Mouse (Mus musculus): ENCODE measurements around the gene Egfem1. TPM values are rescaled to one million over a fixed set of nuclear protein-coding genes. Genes with fewer than 3 reads are reported as not detected.

The Egfem1 gene
- total RNA-seq (2012; rRNA removed) = not detected in 2 replicates
- not detected in 2 replicates for total RNA-seq (2014; rRNA removed)
- not detected in 2 replicates for polyA plus RNA-seq (2012; ENCODE audit: insufficient read length, low read depth)

GRCm38 (mm10) chr3:29081952-29082295 lies at the start of gene Egfem1:
TSS of gene Egfem1 (plus strand) at chr3:29082023.
- H3K27ac ChIP-seq (ENCODE audit: insufficient read depth, low read depth) = no peak within 1 kb of the TSS
- H3K4me1 ChIP-seq (ENCODE audit: control insufficient read depth in 1 of 2, insufficient read depth in 2 of 2) = no peaks in the 10 kb centered on the region
- no peak within 1 kb of the TSS for H3K9ac ChIP-seq (ENCODE audit: insufficient read depth, low read depth)
- no peak within 1 kb of the TSS for H3K4me3 ChIP-seq (replicated peaks in 1 of 3; ENCODE audit: low read depth in 2 of 3, low read length in 2 of 3, poor library complexity in 1 of 3)
- no peaks in the 10 kb centered on the region for H3K27me3 ChIP-seq (replicated peaks)
- no peak within 1 kb of the TSS for H3K4me2 ChIP-seq (ENCODE audit: insufficient read depth, low read depth, poor library complexity, severe bottlenecking)
- H3K9me3 ChIP-seq (replicated peaks; ENCODE audit: low read length) = peaks cover 57% of the 10 kb centered on the region
- dilution Hi-C loops (cut with MboI; ENCODE audit: extremely low pct_ligation_motif_present, extremely low pct_unique_long_range_greater_than_20kb, low sequenced_read_pairs) = no loop called here
- H3K79me2 ChIP-seq (replicated peaks; ENCODE audit: control insufficient read depth, extremely low read depth, insufficient read depth, poor library complexity, severe bottlenecking) = no peaks in the 10 kb centered on the region
- no peaks in the 10 kb centered on the region for H3K36me3 ChIP-seq (replicated peaks in 1 of 2; ENCODE audit: control insufficient read depth in 1 of 2, insufficient read depth in 1 of 2, low read length in 1 of 2)
- in situ Hi-C loops (cut with MboI; ENCODE audit: low pct_ligation_motif_present, low pct_unique_long_range_greater_than_20kb, low sequenced_read_pairs) = no loop called here
- TF ChIP-seq ZKSCAN1 (IDR thresholded peaks at IDR 0.05; ENCODE audit: borderline replicate concordance, low read depth, low read length) = no peak
- no peak for TF ChIP-seq RCOR1 (conservative IDR thresholded peaks at IDR 0.05; ENCODE audit: low read depth, low read length)
- TF ChIP-seq MXI1 (IDR thresholded peaks at IDR 0.05; ENCODE audit: low read depth, low read length) = no peak
- TF ChIP-seq E2F4 (IDR thresholded peaks at IDR 0.05; ENCODE audit: insufficient replicate concordance, low read depth, low read length) = no peak
- no peak for DNase-seq (ENCODE audit: extremely low read depth)

GRCm38 (mm10) chr3:29033107-29033506 lies 48.7 kb upstream of the Egfem1 start:
- H3K4me3 ChIP-seq (replicated peaks in 1 of 3; ENCODE audit: low read depth in 2 of 3, low read length in 2 of 3, poor library complexity in 1 of 3) = no peak overlapping the region
- peaks cover 52% of the 10 kb centered on the region for H3K9me3 ChIP-seq (replicated peaks; ENCODE audit: low read length)
- dilution Hi-C loops (cut with MboI; ENCODE audit: extremely low pct_ligation_motif_present, extremely low pct_unique_long_range_greater_than_20kb, low sequenced_read_pairs) = no loop called here
- H3K27me3 ChIP-seq (replicated peaks) = no peaks in the 10 kb centered on the region
- H3K4me2 ChIP-seq (ENCODE audit: insufficient read depth, low read depth, poor library complexity, severe bottlenecking) = no peak overlapping the region
- no peaks in the 10 kb centered on the region for H3K36me3 ChIP-seq (replicated peaks in 1 of 2; ENCODE audit: control insufficient read depth in 1 of 2, insufficient read depth in 1 of 2, low read length in 1 of 2)
- in situ Hi-C loops (cut with MboI; ENCODE audit: low pct_ligation_motif_present, low pct_unique_long_range_greater_than_20kb, low sequenced_read_pairs) = no loop called here
- no peak for TF ChIP-seq MAFK (IDR thresholded peaks at IDR 0.05; ENCODE audit: insufficient replicate concordance, low read length)
- no peak for TF ChIP-seq CTCF (conservative IDR thresholded peaks at IDR 0.05 in 1 of 2, IDR thresholded peaks at IDR 0.05 in 1 of 2; ENCODE audit: low read depth in 2 of 2, low read length in 2 of 2)
- TF ChIP-seq EP300 (IDR thresholded peaks at IDR 0.05; ENCODE audit: low read length) = no peak
- TF ChIP-seq POLR2AphosphoS2 (IDR thresholded peaks at IDR 0.05; ENCODE audit: low read depth, low read length) = no peak
- no peak for TF ChIP-seq HCFC1 (IDR thresholded peaks at IDR 0.05; ENCODE audit: low read depth, low read length)
- no peak for TF ChIP-seq CHD1 (IDR thresholded peaks at IDR 0.05; ENCODE audit: low read depth, low read length)
- no peak for TF ChIP-seq RAD21 (IDR thresholded peaks at IDR 0.05; ENCODE audit: low read depth, low read length)
- no peak for TF ChIP-seq JUND (conservative IDR thresholded peaks at IDR 0.05; ENCODE audit: low read depth, low read length)
- TF ChIP-seq MYC (IDR thresholded peaks at IDR 0.05; ENCODE audit: low read depth, low read length) = no peak
- no peak for TF ChIP-seq ELF1 (IDR thresholded peaks at IDR 0.05; ENCODE audit: low read depth, low read length)
- TF ChIP-seq SMC3 (IDR thresholded peaks at IDR 0.05; ENCODE audit: low read depth, low read length) = no peak
- no peak for TF ChIP-seq UBTF (IDR thresholded peaks at IDR 0.05; ENCODE audit: low read depth, low read length)
- TF ChIP-seq MXI1 (IDR thresholded peaks at IDR 0.05; ENCODE audit: low read depth, low read length) = no peak
- no peak overlapping the region for H3K9ac ChIP-seq (ENCODE audit: insufficient read depth, low read depth)
- no peak overlapping the region for H3K27ac ChIP-seq (ENCODE audit: insufficient read depth, low read depth)
- H3K79me2 ChIP-seq (replicated peaks; ENCODE audit: control insufficient read depth, extremely low read depth, insufficient read depth, poor library complexity, severe bottlenecking) = no peaks in the 10 kb centered on the region
- H3K4me1 ChIP-seq (ENCODE audit: control insufficient read depth in 1 of 2, insufficient read depth in 2 of 2) = no peaks in the 10 kb centered on the region
- DNase-seq (ENCODE audit: extremely low read depth) = no peak
